Mouse (Mus musculus) lung, postnatal 0 days (tissue): Measurements from ENCODE around the gene Ptprg. TPM values are rescaled to one million over a fixed set of nuclear protein-coding genes. Genes with fewer than 3 reads are reported as not detected.
"Not testable (repeated sequence)": the region's sequence is repeated elsewhere in the genome, so short reads cannot be mapped to it uniquely, and the experiment has no call there.

ENCODE experiments used
- ATAC-seq: fragments of 200-750 bp; cut with Nextera tagmentation; 2 replicates; pipeline ENCODE4 v1.8.0; 2017; ENCODE audit warnings: moderate library complexity
- DNase-seq: peaks from one replicate; pipeline ENCODE4 v3.0.0-alpha.2; 2016; ENCODE audit warnings: low spot score
- H3K27ac ChIP-seq: fragments of 300-500 bp; sonication (generic); 2 replicates; pipeline ENCODE4 v1.5.1; 2014; ENCODE audit warnings: antibody characterized with exemption, mild to moderate bottlenecking, low read length, mixed read lengths
- H3K27me3 ChIP-seq: fragments of 300-500 bp; sonication (generic); replicated peaks from 2 replicates; pipeline ENCODE4 v1.6.1; 2014; ENCODE audit warnings: low read length, mixed read lengths; ENCODE audit not compliant: insufficient read depth
- H3K36me3 ChIP-seq: fragments of 300-500 bp; sonication (generic); 2 replicates; pipeline ENCODE4 v1.6.1; 2014; ENCODE audit warnings: low read length, mixed read lengths; ENCODE audit not compliant: insufficient read depth
- H3K4me1 ChIP-seq: fragments of 300-500 bp; sonication (generic); 2 replicates; pipeline ENCODE4 v1.6.1; 2014; ENCODE audit warnings: antibody characterized with exemption, low read depth, low read length, mixed read lengths; ENCODE audit not compliant: insufficient read depth
- H3K4me2 ChIP-seq: fragments of 300-500 bp; sonication (generic); replicated peaks from 2 replicates; pipeline ENCODE4 v1.6.1; 2014; ENCODE audit warnings: low read depth, mild to moderate bottlenecking, low read length, moderate library complexity, mixed read lengths
- H3K4me3 ChIP-seq: fragments of 300-500 bp; sonication (generic); 2 replicates; pipeline ENCODE4 v1.5.1; 2014; ENCODE audit warnings: low read depth, low read length
- H3K9ac ChIP-seq: fragments of 300-500 bp; sonication (generic); replicated peaks from 2 replicates; pipeline ENCODE4 v1.6.1; 2014; ENCODE audit warnings: low read depth, mild to moderate bottlenecking
- H3K9me3 ChIP-seq: fragments of 300-500 bp; sonication (generic); 2 replicates; pipeline ENCODE4 v1.6.1; 2016; ENCODE audit warnings: low read length, mixed read lengths
- CTCF ChIP-seq: IDR thresholded peaks from 2 replicates; pipeline ENCODE4 v1.5.1; 2016; ENCODE audit warnings: antibody characterized with exemption, mild to moderate bottlenecking
- EP300 ChIP-seq: IDR thresholded peaks from 2 replicates; pipeline ENCODE4 v1.6.1; 2016; ENCODE audit warnings: antibody characterized with exemption, mild to moderate bottlenecking, control low read depth
- WGBS: fragments of 180-500 bp; shearing (Covaris S2); extraction: QIAGEN DNeasy Blood & Tissue Kit; methylation state at CpG from one replicate; pipeline ENCODE4 v1.1.7; 2014; 5-methylcytosine and 5-hydroxymethylcytosine counted together
- polyA plus RNA-seq: library from polyadenylated mRNA; unstranded; fragments of >200 nt; fragmentation: Nextera tagmentation; extraction: Ambion mirVana; gene quantifications from 2 replicates; pipeline ENCODE4 v1.2.1, GENCODE M21; 2015

Gene Ptprg
- polyA plus RNA-seq, 1 experiment from 2014 or later = 19.4 TPM

GRCm38 (mm10) chr14:12283641-12284040 lies 730.3 kb downstream of the Ptprg start, which contains the start of gene Gm49355:
Gene Gm49355 (plus strand): TSS chr14:12283976.
- no peak for ATAC-seq
- no peaks in the 10 kb centered on the region for H3K9me3 ChIP-seq
- 68% methylated on average over 6 of the region's 6 CpGs for WGBS

GRCm38 (mm10) chr14:12284141-12284912 lies 731.0 kb downstream of the Ptprg start, which contains the start of gene 3830406C13Rik:
Gene 3830406C13Rik (plus strand): TSS chr14:12284173.
- TF ChIP-seq CTCF (0 out of 2 replicates have a peak, but pooled peaks have one; percentile 8), EP300 (no peak)
- DNase-seq = peak; percentile 92
- peak within 1 kb of the TSS; percentile 62 for H3K4me3 ChIP-seq
- H3K36me3 ChIP-seq = no peaks in the 10 kb centered on the region
- no peaks in the 10 kb centered on the region for H3K27me3 ChIP-seq
- H3K9ac ChIP-seq = peak within 1 kb of the TSS; percentile 85
- under 1% methylated on average over 48 of the region's 48 CpGs for WGBS
- no peaks in the 10 kb centered on the region for H3K9me3 ChIP-seq
- H3K27ac ChIP-seq = peak within 1 kb of the TSS; percentile 94
- peak within 1 kb of the TSS; percentile 61 for H3K4me2 ChIP-seq
- no peaks in the 10 kb centered on the region for H3K4me1 ChIP-seq
- ATAC-seq = peak; percentile 98

More at GRCm38 (mm10) chr14:12283641-12284040, 730.3 kb downstream of the Ptprg start, which contains the start of gene Gm49355:
- Histone ChIP-seq H3K27ac (peak within 1 kb of the TSS; percentile 94), H3K27me3 (no peaks in the 10 kb centered on the region), H3K4me1 (no peaks in the 10 kb centered on the region), H3K9ac (peak within 1 kb of the TSS; percentile 85), H3K4me3 (peak within 1 kb of the TSS; percentile 62), H3K36me3 (no peaks in the 10 kb centered on the region), H3K4me2 (peak within 1 kb of the TSS; percentile 61)
- DNase-seq = no peak
- TF ChIP-seq EP300 (no peak), CTCF (no peak)

DNA sequence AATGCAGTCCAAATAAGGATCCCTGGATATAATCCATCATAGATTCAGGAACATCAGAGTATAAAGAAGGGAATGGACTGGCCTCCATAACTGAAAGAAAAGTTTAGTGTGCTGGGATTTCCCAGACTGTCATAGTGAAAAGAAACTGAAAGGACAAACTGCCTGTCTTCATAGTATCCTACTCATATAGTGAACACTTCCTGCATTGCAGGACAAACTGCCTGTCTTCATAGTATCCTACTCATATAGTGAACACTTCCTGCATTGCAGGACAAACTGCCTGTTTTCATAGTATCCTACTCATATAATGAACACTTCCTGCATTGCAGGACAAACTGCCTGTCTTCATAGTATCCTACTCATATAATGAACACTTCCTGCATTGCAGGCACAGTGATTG lies 736.4 kb downstream of the Ptprg start:
- H3K9me3 ChIP-seq, H3K4me3 ChIP-seq, H3K27ac ChIP-seq, H3K4me1 ChIP-seq, DNase-seq, ATAC-seq, H3K36me3 ChIP-seq, H3K27me3 ChIP-seq, H3K4me2 ChIP-seq, H3K9ac ChIP-seq: not testable (repeated sequence)

Other genes starting within 250 kb of the Ptprg start
- 0.44 and 0.45 TPM in 2 replicates for gene Gm3839, start 196.8 kb upstream of the Ptprg start, polyA plus RNA-seq